Mouse (Mus musculus) bone marrow, adult 2 months (tissue): Measurements from ENCODE around the gene BC107364. TPM values are rescaled to one million over a fixed set of nuclear protein-coding genes. Genes with fewer than 3 reads are reported as not detected.
"Not testable (repeated sequence)": the region's sequence is repeated elsewhere in the genome, so short reads cannot be mapped to it uniquely, and the experiment has no call there.

ENCODE experiments used
- H3K27ac ChIP-seq: fragments of 200-500 bp; 2 replicates; pipeline ENCODE4 v1.5.1; 2012; ENCODE audit warnings: low read depth, mild to moderate bottlenecking, control low read depth, inconsistent platforms, low read length; ENCODE audit not compliant: control insufficient read depth, poor library complexity, insufficient read depth
- H3K4me1 ChIP-seq: fragments of 200-500 bp; 2 replicates; pipeline ENCODE4 v1.6.1; 2011; ENCODE audit warnings: low read length; ENCODE audit not compliant: control insufficient read depth, insufficient read depth
- H3K4me3 ChIP-seq: fragments of 200-500 bp; replicated peaks from 2 replicates; pipeline ENCODE3; 2011; ENCODE audit warnings: mild to moderate bottlenecking, low read depth, low read length, control low read depth; ENCODE audit not compliant: control insufficient read depth
- CTCF ChIP-seq: fragments of 200-500 bp; IDR thresholded peaks from 2 replicates; pipeline ENCODE4 v1.5.1; 2011; ENCODE audit warnings: low read length, control low read depth; ENCODE audit not compliant: control insufficient read depth, insufficient read depth
- POLR2A ChIP-seq: fragments of 200-500 bp; IDR thresholded peaks from 2 replicates; pipeline ENCODE4 v1.6.1; 2011; ENCODE audit warnings: low read depth, mild to moderate bottlenecking, control low read depth, low read length, borderline replicate concordance; ENCODE audit not compliant: control insufficient read depth
- WGBS: fragments of 180-500 bp; shearing (Covaris S2); methylation state at CpG from one replicate; pipeline ENCODE4 v1.1.7; 2018; 5-methylcytosine and 5-hydroxymethylcytosine counted together
- polyA plus RNA-seq: library from polyadenylated mRNA; stranded (reverse); fragments of >200 nt; gene quantifications from 2 replicates; pipeline ENCODE4 v1.2.4, GENCODE M21; 2011; ENCODE audit warnings: low replicate concordance; ENCODE audit not compliant: missing spikeins, insufficient read depth, insufficient read length

Gene BC107364
- polyA plus RNA-seq, 1 experiment, result not detected

DNA sequence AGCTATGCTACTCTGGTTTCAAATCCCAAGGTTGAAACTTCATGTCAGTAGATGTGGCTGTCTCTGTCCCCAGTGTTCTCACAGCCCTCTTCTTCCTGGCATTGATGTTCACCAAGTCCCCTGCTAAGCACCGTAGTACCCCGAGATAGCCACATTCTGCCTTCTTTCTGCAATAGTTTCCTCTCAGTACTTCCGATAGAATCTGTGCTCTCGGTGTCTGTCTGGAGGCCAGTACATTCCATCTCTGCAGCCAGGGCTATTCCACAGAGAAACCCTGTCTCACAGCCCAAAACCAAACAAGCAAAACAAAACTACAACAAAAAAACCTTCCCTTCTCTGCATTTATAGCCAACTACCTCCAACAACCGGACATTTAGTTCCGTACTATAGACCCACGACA, 44.1 kb upstream of the BC107364 start:
- TF ChIP-seq POLR2A (no peak), CTCF (no peak)
- H3K4me3 ChIP-seq, result no peak overlapping the region
- H3K27ac ChIP-seq, result no peak overlapping the region
- H3K4me1 ChIP-seq, result no peaks in the 10 kb centered on the region; the same call in 1 of the 2 replicates
- 81% methylated on average over 7 of the region's 7 CpGs for WGBS

GRCm38 (mm10) chr3:96495490-96496210, 43.5 kb upstream of the BC107364 start:
- WGBS, result 85% methylated on average over 1 of the region's 1 CpGs
- TF ChIP-seq CTCF (no peak), POLR2A (no peak)

DNA sequence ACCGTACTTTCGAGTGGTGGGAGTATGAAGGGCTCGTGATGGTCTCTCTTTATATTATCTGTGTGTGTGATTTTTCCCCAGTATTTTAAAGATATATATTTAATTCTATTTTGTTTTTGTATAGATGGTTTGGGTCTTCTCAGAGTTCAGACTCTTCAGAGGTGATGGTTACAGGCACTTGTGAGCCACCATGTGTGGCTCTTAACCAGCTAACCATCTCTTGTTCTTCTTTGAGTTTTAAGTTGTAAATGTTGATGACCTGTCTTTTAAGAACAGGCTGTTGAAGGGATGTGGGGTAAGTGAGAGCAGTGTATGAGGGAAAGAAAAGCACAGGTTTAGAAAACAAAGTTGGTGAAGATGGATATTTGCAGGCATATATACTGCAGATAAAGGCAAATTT, 42.8 kb upstream of the BC107364 start:
- Histone ChIP-seq H3K4me1 (no peaks in the 10 kb centered on the region; the same call in 1 of the 2 replicates), H3K4me3 (no peak overlapping the region), H3K27ac (no peak overlapping the region)
- 97% methylated on average over 3 of the region's 3 CpGs for WGBS
- TF ChIP-seq POLR2A, result no peak
- TF ChIP-seq CTCF, result no peak

More at GRCm38 (mm10) chr3:96495490-96496210, 43.5 kb upstream of the BC107364 start:
- no peak overlapping the region for H3K27ac ChIP-seq
- no peaks in the 10 kb centered on the region; the same call in 1 of the 2 replicates for H3K4me1 ChIP-seq
- H3K4me3 ChIP-seq, result no peak overlapping the region

- H3K4me3 ChIP-seq, H3K27ac ChIP-seq, H3K4me1 ChIP-seq: not testable (repeated sequence)
- WGBS, result 89% methylated on average over 4 of the region's 11 CpGs
Observed at GRCm38 (mm10) chr3:96494456-96494855, 42.4 kb upstream of the BC107364 start.

GRCm38 (mm10) chr3:96489636-96490035, 37.5 kb upstream of the BC107364 start:
- peak overlapping the region; percentile 63; the same call in 1 of the 2 replicates for H3K27ac ChIP-seq
- H3K4me1 ChIP-seq, H3K4me3 ChIP-seq: not testable (repeated sequence)
- 46% methylated on average over 7 of the region's 8 CpGs for WGBS

- under 1% methylated on average over 9 of the region's 31 CpGs for WGBS
- H3K27ac ChIP-seq, result peak overlapping the region; percentile 89
- H3K4me3 ChIP-seq, result peak overlapping the region; percentile 62
- H3K4me1 ChIP-seq, result not testable (repeated sequence)
Observed at GRCm38 (mm10) chr3:96488907-96489629, 37.0 kb upstream of the BC107364 start.

DNA sequence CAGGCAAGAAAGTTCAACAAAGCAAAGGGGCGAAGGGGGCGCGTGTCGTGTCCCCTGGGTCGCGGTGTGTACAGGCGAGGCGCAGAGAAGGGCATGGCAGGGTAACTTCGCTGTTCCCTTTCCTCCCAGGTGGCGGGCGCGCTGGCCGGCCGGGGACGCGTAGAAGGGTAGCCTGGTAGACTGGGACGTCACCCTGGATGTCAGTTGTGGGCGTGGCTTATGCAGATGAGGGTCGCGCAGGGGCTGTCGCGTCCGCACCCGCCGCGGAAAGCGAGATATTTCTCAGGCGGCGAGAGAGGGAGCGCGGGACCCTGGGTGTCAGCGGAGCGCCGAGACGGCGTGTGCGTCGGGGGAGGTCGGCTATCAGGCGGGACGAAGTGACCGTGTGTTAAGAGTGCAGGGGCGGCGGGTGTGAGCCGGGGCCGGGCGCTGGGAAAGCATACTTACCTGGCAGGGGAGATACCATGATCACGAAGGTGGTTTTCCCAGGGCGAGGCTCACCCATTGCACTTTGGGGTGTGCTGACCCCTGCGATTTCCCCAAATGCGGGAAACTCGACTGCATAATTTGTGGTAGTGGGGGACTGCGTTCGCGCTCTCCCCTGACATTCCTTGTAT, 36.3 kb upstream of the BC107364 start:
- Histone ChIP-seq H3K4me3 (peak overlapping the region; percentile 40), H3K27ac (peak overlapping the region; percentile 90)
- H3K4me1 ChIP-seq, result not testable (repeated sequence)
- WGBS, result 0% methylated on average over 4 of the region's 55 CpGs

GRCm38 (mm10) chr3:96487596-96488289, 35.6 kb upstream of the BC107364 start:
- Histone ChIP-seq H3K27ac (peak overlapping the region; percentile 90), H3K4me1 (no peaks in the 10 kb centered on the region; the same call in 1 of the 2 replicates), H3K4me3 (peak overlapping the region; percentile 48)
- peak; percentile 39; the same call in 1 of the 2 replicates for TF ChIP-seq CTCF
- TF ChIP-seq POLR2A, result no peak
- 1% methylated on average over 26 of the region's 26 CpGs for WGBS

GRCm38 (mm10) chr3:96486828-96487559, 34.9 kb upstream of the BC107364 start:
- WGBS, result 6% methylated on average over 9 of the region's 38 CpGs
- not testable (repeated sequence) for H3K4me1 ChIP-seq
- peak overlapping the region; percentile 69 for H3K27ac ChIP-seq
- peak overlapping the region; percentile 18 for H3K4me3 ChIP-seq

GRCm38 (mm10) chr3:96486064-96486827, 34.1 kb upstream of the BC107364 start:
- whole genome bisulfite sequencing, result 0% methylated on average over 4 of the region's 34 CpGs

More at GRCm38 (mm10) chr3:96486064-96486827, 34.1 kb upstream of the BC107364 start:
- not testable (repeated sequence) for H3K4me1 ChIP-seq, H3K27ac ChIP-seq
- peak overlapping the region; percentile 22 for H3K4me3 ChIP-seq
